Mouse (Mus musculus): Measurements from ENCODE around the gene Mdh2. TPM values are rescaled to one million over a fixed set of nuclear protein-coding genes. Genes with fewer than 3 reads are reported as not detected.

Mdh2 gene
- total RNA-seq, 1 experiment = 223 TPM

DNA sequence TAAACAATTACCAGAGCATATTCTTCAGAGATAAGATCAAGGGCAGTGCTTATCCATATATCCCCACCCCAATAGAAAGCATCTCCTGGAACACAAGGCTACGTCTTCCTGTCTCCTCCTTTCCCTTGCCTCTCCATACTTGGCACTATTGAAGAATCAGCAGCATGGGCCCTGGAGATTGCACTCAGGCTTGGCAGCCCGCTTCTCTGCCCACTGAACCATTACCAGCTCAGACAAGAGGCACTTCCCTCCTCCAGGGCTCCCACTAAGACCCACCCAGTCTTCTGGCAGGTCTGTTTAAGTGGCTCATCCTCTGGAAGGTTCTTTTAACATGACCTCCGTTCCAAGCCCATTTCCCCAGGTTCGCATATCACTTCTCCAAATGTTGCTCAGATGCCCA lies 1.7 kb upstream of the Mdh2 start:
- Histone ChIP-seq H3K4me3 (ENCODE audit: insufficient read depth in 1 of 2, low read depth in 1 of 2, low read length in 2 of 2, poor library complexity in 1 of 2, severe bottlenecking in 1 of 2) (no peak overlapping the region), H3K9ac (ENCODE audit: insufficient read depth, low read depth, low read length, poor library complexity, severe bottlenecking) (no peak overlapping the region), H3K9me3 (ENCODE audit: control insufficient read depth, insufficient read depth, low read depth, low read length) (no peaks in the 10 kb centered on the region), H3K36me3 (ENCODE audit: control insufficient read depth, insufficient read depth, low read length, poor library complexity, severe bottlenecking) (peaks cover 6% of the 10 kb centered on the region), H3K27ac (ENCODE audit: insufficient read depth, low read depth, low read length, poor library complexity, severe bottlenecking) (no peak overlapping the region), H3K4me1 (ENCODE audit: control insufficient read depth in 2 of 2, insufficient read depth in 2 of 2, low read length in 2 of 2, poor library complexity in 1 of 2) (peaks cover 2 to 5% of the 10 kb centered on the region in 2 experiments; a peak in 1 of 4 replicates)
- no peak for DNase-seq (ENCODE audit: low read depth, low spot score)
- in situ Hi-C loops (cut with MboI; ENCODE audit: low sequenced_read_pairs in 2 of 2, unreplicated experiment in 2 of 2) = no loop called here
- no peak for TF ChIP-seq CHD2 (IDR thresholded peaks at IDR 0.05; ENCODE audit: low read depth, low read length)
- no peak for TF ChIP-seq HCFC1 (IDR thresholded peaks at IDR 0.05; ENCODE audit: borderline replicate concordance, insufficient read depth, low read length)
- no peak for TF ChIP-seq MAFK (IDR thresholded peaks at IDR 0.05; ENCODE audit: insufficient read depth, low read depth, low read length)
- TF ChIP-seq ZC3H11A (IDR thresholded peaks at IDR 0.05; ENCODE audit: borderline replicate concordance, low read depth, low read length) = no peak
- TF ChIP-seq ZNF384 (IDR thresholded peaks at IDR 0.05; ENCODE audit: low read depth, low read length) = no peak

DNA sequence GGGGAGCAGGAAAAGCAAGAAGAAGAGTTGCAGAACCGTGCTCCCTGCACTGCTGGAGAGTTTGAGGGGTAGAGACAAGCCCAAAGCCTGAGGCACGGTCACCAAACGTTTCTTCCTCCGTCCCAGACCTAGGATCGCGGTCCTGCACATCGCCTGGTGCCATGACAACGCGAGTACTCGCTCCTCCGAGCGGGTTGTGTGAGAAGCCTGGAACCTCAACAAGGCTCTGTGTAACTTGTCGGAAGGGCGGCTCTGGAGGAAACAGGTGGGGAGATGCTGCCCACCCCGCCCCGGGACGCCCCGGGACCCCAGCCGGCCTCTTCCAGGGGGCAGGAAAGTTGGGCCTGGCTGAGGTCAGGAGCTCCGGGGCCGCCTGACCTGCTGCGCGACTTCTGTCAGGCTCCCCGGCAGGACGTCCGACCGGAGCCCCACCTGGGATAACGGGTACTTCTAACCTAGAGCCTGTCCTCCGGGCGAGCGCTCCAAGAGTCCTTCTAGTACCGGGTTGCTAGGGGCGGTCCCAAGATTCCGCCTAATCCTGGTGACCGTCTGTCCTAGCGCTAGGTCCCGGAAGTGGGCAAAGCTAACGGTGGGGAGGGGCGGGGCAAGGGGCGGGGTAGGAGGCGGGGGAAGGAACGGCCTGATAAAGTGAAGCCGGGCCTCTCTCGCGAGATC lies 347 bp upstream of the Mdh2 start, which contains the start of gene Styxl1:
Gene Styxl1 (minus strand): TSS at position 590 of the 675 bp plus-strand sequence.
- H3K9me3 ChIP-seq (ENCODE audit: control insufficient read depth, insufficient read depth, low read depth, low read length) = no peaks in the 10 kb centered on the region
- H3K9ac ChIP-seq (ENCODE audit: insufficient read depth, low read depth, low read length, poor library complexity, severe bottlenecking) = peak within 1 kb of the TSS; percentile 100
- peaks cover 2 to 5% of the 10 kb centered on the region in 2 experiments; a peak in 1 of 4 replicates for H3K4me1 ChIP-seq (ENCODE audit: control insufficient read depth in 2 of 2, insufficient read depth in 2 of 2, low read length in 2 of 2, poor library complexity in 1 of 2)
- in situ Hi-C loops (cut with MboI; ENCODE audit: low sequenced_read_pairs in 2 of 2, unreplicated experiment in 2 of 2) = no loop called here
- TF ChIP-seq HCFC1 (IDR thresholded peaks at IDR 0.05; ENCODE audit: borderline replicate concordance, insufficient read depth, low read length) = no peak
- no peak for TF ChIP-seq CHD2 (IDR thresholded peaks at IDR 0.05; ENCODE audit: low read depth, low read length)
- no peak for TF ChIP-seq MAFK (IDR thresholded peaks at IDR 0.05; ENCODE audit: insufficient read depth, low read depth, low read length)
- no peak for TF ChIP-seq ZC3H11A (IDR thresholded peaks at IDR 0.05; ENCODE audit: borderline replicate concordance, low read depth, low read length)
- TF ChIP-seq ZNF384 (IDR thresholded peaks at IDR 0.05; ENCODE audit: low read depth, low read length) = no peak
- H3K36me3 ChIP-seq (ENCODE audit: control insufficient read depth, insufficient read depth, low read length, poor library complexity, severe bottlenecking) = peaks cover 18% of the 10 kb centered on the region
- H3K4me3 ChIP-seq (ENCODE audit: insufficient read depth in 1 of 2, low read depth in 1 of 2, low read length in 2 of 2, poor library complexity in 1 of 2, severe bottlenecking in 1 of 2) = peak within 1 kb of the TSS; percentile 70 to 98
- peak within 1 kb of the TSS; percentile 88 for H3K27ac ChIP-seq (ENCODE audit: insufficient read depth, low read depth, low read length, poor library complexity, severe bottlenecking)
- no peak for DNase-seq (ENCODE audit: low read depth, low spot score)

DNA sequence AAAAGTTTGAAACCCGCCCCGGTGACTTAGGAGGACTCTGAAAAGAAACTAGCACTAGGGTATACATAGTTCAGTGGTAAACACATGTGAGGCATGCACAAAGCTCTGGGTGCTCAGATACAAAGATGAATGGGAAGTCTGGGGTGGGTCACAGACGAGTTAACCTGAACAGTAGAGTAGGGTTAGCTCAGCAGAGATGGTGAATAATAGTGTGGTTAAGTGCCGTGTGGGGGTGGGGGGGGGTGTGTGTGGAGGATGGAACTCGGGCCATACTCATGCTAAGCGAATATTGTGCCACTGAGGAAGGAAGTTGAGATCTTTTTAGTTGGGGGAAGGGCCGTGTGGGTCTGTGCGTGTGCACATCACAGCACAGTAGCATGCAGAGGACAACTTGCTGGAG lies 2.1 kb downstream of the Mdh2 start:
- TF ChIP-seq ZNF384 (IDR thresholded peaks at IDR 0.05; ENCODE audit: low read depth, low read length) (no peak), HCFC1 (IDR thresholded peaks at IDR 0.05; ENCODE audit: borderline replicate concordance, insufficient read depth, low read length) (no peak), MAFK (IDR thresholded peaks at IDR 0.05; ENCODE audit: insufficient read depth, low read depth, low read length) (no peak), ZC3H11A (IDR thresholded peaks at IDR 0.05; ENCODE audit: borderline replicate concordance, low read depth, low read length) (no peak), CHD2 (IDR thresholded peaks at IDR 0.05; ENCODE audit: low read depth, low read length) (no peak)
- H3K27ac ChIP-seq (ENCODE audit: insufficient read depth, low read depth, low read length, poor library complexity, severe bottlenecking) = no peak overlapping the region
- no peak overlapping the region; the same call in 1 of the 2 replicates for H3K9ac ChIP-seq (ENCODE audit: insufficient read depth, low read depth, low read length, poor library complexity, severe bottlenecking)
- in situ Hi-C loops (cut with MboI; ENCODE audit: low sequenced_read_pairs in 2 of 2, unreplicated experiment in 2 of 2) = no loop called here
- no peaks in the 10 kb centered on the region for H3K9me3 ChIP-seq (ENCODE audit: control insufficient read depth, insufficient read depth, low read depth, low read length)
- H3K4me1 ChIP-seq (ENCODE audit: control insufficient read depth in 2 of 2, insufficient read depth in 2 of 2, low read length in 2 of 2, poor library complexity in 1 of 2) = peaks cover 2 to 3% of the 10 kb centered on the region in 2 experiments; a peak in 1 of 4 replicates
- H3K4me3 ChIP-seq (ENCODE audit: insufficient read depth in 1 of 2, low read depth in 1 of 2, low read length in 2 of 2, poor library complexity in 1 of 2, severe bottlenecking in 1 of 2) = no peak overlapping the region; a peak in 1 of 4 replicates
- H3K36me3 ChIP-seq (ENCODE audit: control insufficient read depth, insufficient read depth, low read length, poor library complexity, severe bottlenecking) = peaks cover 39% of the 10 kb centered on the region
- no peak for DNase-seq (ENCODE audit: low read depth, low spot score)

DNA sequence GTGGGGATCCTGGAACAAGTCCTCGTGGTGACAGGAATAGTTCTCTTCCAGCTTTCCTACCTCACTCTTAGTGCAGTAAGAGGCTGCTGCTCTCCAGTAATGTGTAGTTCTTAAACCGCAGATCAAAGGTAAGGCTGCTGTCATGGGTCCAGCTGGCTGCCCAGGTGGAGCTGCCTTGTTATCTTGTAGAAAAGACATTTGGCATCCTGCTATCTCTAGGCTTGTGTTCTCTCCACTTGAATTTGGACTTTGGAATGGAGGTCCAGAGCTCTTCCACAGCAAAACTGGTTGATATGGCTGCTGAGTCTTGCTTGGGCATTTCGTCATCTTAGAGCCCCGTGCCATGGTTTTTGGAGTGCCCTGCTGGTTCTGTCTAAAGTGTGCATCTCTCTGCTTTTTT lies 4.6 kb downstream of the Mdh2 start:
- no peak overlapping the region for H3K9ac ChIP-seq (ENCODE audit: insufficient read depth, low read depth, low read length, poor library complexity, severe bottlenecking)
- no peak overlapping the region for H3K27ac ChIP-seq (ENCODE audit: insufficient read depth, low read depth, low read length, poor library complexity, severe bottlenecking)
- TF ChIP-seq CHD2 (IDR thresholded peaks at IDR 0.05; ENCODE audit: low read depth, low read length) (no peak), HCFC1 (IDR thresholded peaks at IDR 0.05; ENCODE audit: borderline replicate concordance, insufficient read depth, low read length) (no peak), ZNF384 (IDR thresholded peaks at IDR 0.05; ENCODE audit: low read depth, low read length) (no peak), ZC3H11A (IDR thresholded peaks at IDR 0.05; ENCODE audit: borderline replicate concordance, low read depth, low read length) (no peak), MAFK (IDR thresholded peaks at IDR 0.05; ENCODE audit: insufficient read depth, low read depth, low read length) (no peak)
- peaks cover 2 to 3% of the 10 kb centered on the region in 2 experiments; a peak in 1 of 4 replicates for H3K4me1 ChIP-seq (ENCODE audit: control insufficient read depth in 2 of 2, insufficient read depth in 2 of 2, low read length in 2 of 2, poor library complexity in 1 of 2)
- peaks cover 64% of the 10 kb centered on the region for H3K36me3 ChIP-seq (ENCODE audit: control insufficient read depth, insufficient read depth, low read length, poor library complexity, severe bottlenecking)
- no peak overlapping the region for H3K4me3 ChIP-seq (ENCODE audit: insufficient read depth in 1 of 2, low read depth in 1 of 2, low read length in 2 of 2, poor library complexity in 1 of 2, severe bottlenecking in 1 of 2)
- no peaks in the 10 kb centered on the region for H3K9me3 ChIP-seq (ENCODE audit: control insufficient read depth, insufficient read depth, low read depth, low read length)
- in situ Hi-C loops (cut with MboI; ENCODE audit: low sequenced_read_pairs in 2 of 2, unreplicated experiment in 2 of 2) = no loop called here
- DNase-seq (ENCODE audit: low read depth, low spot score) = no peak

Measured in ES-E14 (cell line).